Mouse (Mus musculus) liver, embryonic 14.5 days (tissue): ENCODE measurements around the gene Gm49384.

Experiments used
- CTCF ChIP-seq: IDR thresholded peaks from 2 replicates; pipeline ENCODE4 v1.5.1; 2016; ENCODE audit warnings: antibody characterized with exemption, low read depth, control low read depth
- EP300 ChIP-seq: IDR thresholded peaks from 2 replicates; pipeline ENCODE4 v1.6.1; 2016; ENCODE audit warnings: antibody characterized with exemption, low read depth

GRCm38 (mm10) chr12:69191396-69191795, 12.7 kb downstream of the Gm49384 start:
- TF ChIP-seq CTCF (no peak), EP300 (no peak)
